Mouse (Mus musculus) urinary bladder, postnatal 10 days (tissue): ENCODE results near the gene Nr4a2.

ENCODE experiments used
- DNase-seq: peaks from one replicate; pipeline ENCODE4 v3.0.0; 2022; ENCODE audit warnings: low spot score

Nr4a2 gene

GRCm38 (mm10) chr2:57111791-57112538 lies 11.8 kb downstream of the Nr4a2 start:
- DNase-seq = no peak

- no peak for DNase-seq
These were observed 12.6 kb downstream of the Nr4a2 start for GRCm38 (mm10) chr2:57111011-57111790.

- DNase-seq = no peak
These were observed 13.4 kb downstream of the Nr4a2 start for GRCm38 (mm10) chr2:57110401-57110800.

- no peak for DNase-seq
These were observed 13.9 kb downstream of the Nr4a2 start for GRCm38 (mm10) chr2:57109926-57110325.

GRCm38 (mm10) chr2:57109301-57109700 lies 14.5 kb downstream of the Nr4a2 start:
- no peak for DNase-seq

- DNase-seq = no peak
These were observed 15.4 kb downstream of the Nr4a2 start for GRCm38 (mm10) chr2:57108349-57108930.

GRCm38 (mm10) chr2:57105401-57105800 lies 18.4 kb downstream of the Nr4a2 start:
- DNase-seq = no peak

GRCm38 (mm10) chr2:57104731-57105130 lies 19.1 kb downstream of the Nr4a2 start:
- DNase-seq = no peak

- no peak for DNase-seq
These were observed 19.8 kb downstream of the Nr4a2 start for GRCm38 (mm10) chr2:57103845-57104660.

- DNase-seq = no peak
These were observed 20.7 kb downstream of the Nr4a2 start for GRCm38 (mm10) chr2:57102856-57103844.

GRCm38 (mm10) chr2:57102091-57102855 lies 21.5 kb downstream of the Nr4a2 start:
- no peak for DNase-seq

- no peak for DNase-seq
These were observed 23.6 kb downstream of the Nr4a2 start for GRCm38 (mm10) chr2:57100241-57100640.

GRCm38 (mm10) chr2:57072452-57072851 lies 51.4 kb downstream of the Nr4a2 start:
- DNase-seq = no peak

- DNase-seq = no peak
These were observed 60.3 kb downstream of the Nr4a2 start for GRCm38 (mm10) chr2:57063480-57063879.
